Mouse (Mus musculus) gastrocnemius, postnatal 36 days (tissue): ENCODE data around the gene Stard5. TPM values are rescaled to one million over a fixed set of nuclear protein-coding genes. Genes with fewer than 3 reads are reported as not detected.

Source experiments
- DNase-seq, 2 experiments: peaks; one replicate each; pipeline ENCODE4 v3.0.0; 2022
- intact Hi-C: fragments of 180-260 bp; cut with DNase I; formaldehyde crosslinking; loops from one replicate; pipeline ENCODE4 v1.15.1; 2025
- total RNA-seq, 2 experiments: library from RNA; stranded (reverse); gene quantifications; 2 replicates each; pipeline ENCODE4 v1.2.3; 2021

Gene Stard5
- total RNA-seq, 2 experiments from 2014 or later: 4.2 to 4.7 TPM

- intact Hi-C loops: loop anchor here (10.0 kb wide), 1 partner anchor 225 kb away; the partner anchor contains the start of genes Mesd and Tlnrd1
- no peak for DNase-seq
Measured at GRCm38 (mm10) chr7:83660273-83660691, 28.5 kb downstream of the Stard5 start.

- DNase-seq: no peak
- intact Hi-C loops: loop anchor here (10.0 kb wide), 1 partner anchor 224 kb away; the partner anchor contains the start of genes Mesd and Tlnrd1
Measured at GRCm38 (mm10) chr7:83661031-83661430, 29.3 kb downstream of the Stard5 start.

GRCm38 (mm10) chr7:83661763-83662162 is 30.0 kb downstream of the Stard5 start:
- intact Hi-C loops: loop anchor here (10.0 kb wide), 1 partner anchor 223 kb away; the partner anchor contains the start of genes Mesd and Tlnrd1
- DNase-seq: no peak

- DNase-seq: no peak
- intact Hi-C loops: loop anchor here (10.0 kb wide), 1 partner anchor 222 kb away; the partner anchor contains the start of genes Mesd and Tlnrd1
Measured at GRCm38 (mm10) chr7:83662711-83663375, 31.1 kb downstream of the Stard5 start.

GRCm38 (mm10) chr7:83666087-83666595 is 34.4 kb downstream of the Stard5 start:
- no peak for DNase-seq
- intact Hi-C loops: loop anchor here (10.0 kb wide), 1 partner anchor 219 kb away; the partner anchor contains the start of genes Mesd and Tlnrd1

GRCm38 (mm10) chr7:83667936-83668645 is 36.3 kb downstream of the Stard5 start:
- DNase-seq: no peak
- intact Hi-C loops: loop anchor here (10.0 kb wide), 1 partner anchor 217 kb away; the partner anchor contains the start of genes Mesd and Tlnrd1

- DNase-seq: peak in 1 of 2 experiments; percentile 46
- intact Hi-C loops: loop anchor here (10.0 kb wide), 1 partner anchor 216 kb away; the partner anchor contains the start of genes Mesd and Tlnrd1
Measured at GRCm38 (mm10) chr7:83668724-83669123, 37.0 kb downstream of the Stard5 start.

- no peak for DNase-seq
- intact Hi-C loops: loop anchor here (5.0 to 10.0 kb wide), 2 partner anchors 101 to 807 kb away; partner anchors contain the start of gene Mex3b
Measured at GRCm38 (mm10) chr7:83671573-83671972, 39.8 kb downstream of the Stard5 start.

GRCm38 (mm10) chr7:83675545-83676254 is 43.9 kb downstream of the Stard5 start:
- intact Hi-C loops: loop anchor here (5.0 to 10.0 kb wide), 2 partner anchors 108 to 811 kb away; partner anchors contain the start of gene Mex3b
- no peak for DNase-seq

GRCm38 (mm10) chr7:83677296-83677695 is 45.5 kb downstream of the Stard5 start:
- no peak for DNase-seq
- intact Hi-C loops: loop anchor here (5.0 to 10.0 kb wide), 2 partner anchors 110 to 812 kb away; partner anchors contain the start of gene Mex3b

- DNase-seq: no peak
- intact Hi-C loops: loop anchor here (5.0 to 10.0 kb wide), 2 partner anchors 111 to 814 kb away; partner anchors contain the start of gene Mex3b
Measured at GRCm38 (mm10) chr7:83678506-83678905, 46.7 kb downstream of the Stard5 start.

- intact Hi-C loops: loop anchor here (5.0 kb wide), 1 partner anchor 115 kb away; no protein-coding TSS in a partner anchor
- DNase-seq: no peak
Measured at GRCm38 (mm10) chr7:83682640-83683274, 51.0 kb downstream of the Stard5 start.

- intact Hi-C loops: loop anchor here (5.0 kb wide), 2 partner anchors 77 to 107 kb away; no protein-coding TSS in a partner anchor
- DNase-seq: no peak
Measured at GRCm38 (mm10) chr7:83695449-83696212, 63.9 kb downstream of the Stard5 start.

GRCm38 (mm10) chr7:83699066-83699745 is 67.4 kb downstream of the Stard5 start:
- DNase-seq: no peak
- intact Hi-C loops: loop anchor here (5.0 kb wide), 2 partner anchors 73 to 103 kb away; no protein-coding TSS in a partner anchor
